Mouse (Mus musculus) left cerebral cortex, postnatal 25 days (tissue): ENCODE measurements around the gene Mark3. TPM values are rescaled to one million over a fixed set of nuclear protein-coding genes. Genes with fewer than 3 reads are reported as not detected.

Source experiments
- DNase-seq, 2 experiments: peaks; one replicate each; pipeline ENCODE4 v3.0.0; 2022; ENCODE audit warnings: low spot score in 2 of 2, mixed read lengths in 1 of 2
- intact Hi-C: fragments of 180-260 bp; cut with DNase I; formaldehyde crosslinking; loops from one replicate; pipeline ENCODE4 v1.15.1; 2025
- total RNA-seq, 2 experiments: library from RNA; stranded (reverse); gene quantifications; 2 replicates each; pipeline ENCODE4 v1.2.3; 2021

Mark3 gene
- total RNA-seq, 2 experiments from 2014 or later = 107 to 109 TPM

DNA sequence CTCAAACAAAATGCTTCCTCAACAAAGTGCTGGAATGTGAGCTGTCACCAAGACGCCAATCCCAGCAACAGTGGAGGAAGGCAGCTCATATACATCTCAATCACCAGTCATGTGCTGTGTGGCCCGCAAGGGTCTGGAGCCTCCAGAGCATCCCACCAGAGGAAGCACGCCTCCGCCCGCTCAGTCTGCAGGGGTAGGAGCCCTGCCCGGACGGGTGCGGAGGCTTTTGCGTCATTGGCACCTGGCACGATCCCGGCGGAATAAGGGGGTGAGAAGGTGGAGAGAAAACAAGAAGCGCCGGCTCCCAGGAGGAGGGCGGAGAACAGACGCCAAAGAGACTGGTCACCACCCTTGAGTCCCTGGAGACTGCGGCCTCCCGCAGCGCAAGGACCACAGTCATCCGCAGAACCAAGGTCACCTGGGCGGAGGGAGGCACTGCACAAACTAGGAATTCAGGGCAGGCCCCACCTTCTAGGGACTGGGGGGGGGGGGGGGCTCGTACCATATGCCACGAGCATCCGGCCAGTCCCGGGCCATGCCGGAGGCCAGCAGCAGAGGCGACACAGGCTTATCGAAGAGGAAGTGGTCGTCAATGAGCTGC is 96.1 kb downstream of the Mark3 start:
- intact Hi-C loops = no loop called here
- peak; percentile 49 to 90 for DNase-seq

DNA sequence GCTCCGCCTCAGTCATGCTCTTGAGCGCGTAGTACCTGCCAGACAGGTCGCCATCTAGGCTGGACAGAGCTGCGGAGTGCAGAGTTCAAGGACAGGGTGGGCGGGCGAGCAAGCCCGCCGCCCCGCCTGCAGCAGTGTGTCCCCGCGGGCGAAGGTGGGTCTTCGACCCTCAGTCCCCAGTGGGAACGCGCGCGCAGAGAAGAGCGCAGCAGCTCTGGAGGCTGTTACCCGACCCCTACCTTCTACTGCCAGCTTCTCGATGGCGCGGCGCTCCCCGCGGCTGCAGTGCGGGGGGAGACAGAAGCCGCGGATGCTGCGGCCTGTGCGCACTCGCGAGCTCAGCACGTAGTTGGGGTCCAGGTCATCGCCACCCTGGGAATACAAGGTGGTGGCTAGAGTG is 96.7 kb downstream of the Mark3 start:
- intact Hi-C loops = no loop called here
- DNase-seq = peak in 1 of 2 experiments; percentile 17

DNA sequence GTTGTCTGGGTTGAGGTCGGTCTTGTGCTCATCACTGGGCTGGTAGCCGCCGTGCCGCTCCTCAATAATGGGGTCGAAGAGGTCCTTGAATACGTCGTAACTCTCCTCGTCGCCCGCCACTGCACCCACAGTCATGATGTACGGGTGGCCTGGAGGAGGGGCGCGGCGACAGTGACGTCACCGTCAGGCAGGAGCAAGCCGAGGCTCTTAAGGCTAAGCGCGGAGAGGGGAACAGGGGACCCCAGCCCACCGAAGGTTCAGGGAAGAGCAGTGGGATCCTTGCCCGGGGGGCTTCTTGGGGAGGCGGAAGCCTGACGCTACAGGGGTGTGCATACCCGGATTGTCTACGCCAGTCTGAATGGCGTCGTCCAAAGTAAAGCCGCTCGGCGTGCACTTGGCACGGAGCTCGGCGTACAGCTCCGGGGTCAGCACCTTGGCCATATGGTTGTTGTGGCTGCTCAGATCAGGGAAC is 97.1 kb downstream of the Mark3 start:
- peak; percentile 81 to 83 for DNase-seq
- intact Hi-C loops = no loop called here

DNA sequence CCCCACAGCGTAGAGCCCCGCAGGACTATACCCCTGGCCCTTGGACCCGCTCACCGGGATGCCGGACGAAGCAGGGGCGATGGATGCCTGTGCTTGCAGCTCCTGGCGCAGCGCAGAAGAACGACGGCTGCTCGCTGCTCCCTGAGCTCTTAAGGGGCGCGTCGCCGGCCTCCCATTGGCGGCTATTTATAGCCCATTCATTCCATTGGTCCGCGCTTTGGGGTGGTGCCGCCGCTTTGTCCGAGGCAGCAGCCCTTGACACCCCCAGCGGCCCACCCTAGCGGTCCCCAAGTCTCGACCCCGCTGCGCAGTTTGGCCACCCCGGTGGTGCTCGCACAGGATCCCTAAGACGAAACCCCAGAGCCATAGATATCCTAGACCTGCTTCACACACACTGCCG is 97.9 kb downstream of the Mark3 start, which contains the start of gene Ckb:
TSS of gene Ckb (minus strand) at position 163 of the 400 bp plus-strand sequence.
- peak; percentile 95 to 97 for DNase-seq
- intact Hi-C loops = no loop called here

DNA sequence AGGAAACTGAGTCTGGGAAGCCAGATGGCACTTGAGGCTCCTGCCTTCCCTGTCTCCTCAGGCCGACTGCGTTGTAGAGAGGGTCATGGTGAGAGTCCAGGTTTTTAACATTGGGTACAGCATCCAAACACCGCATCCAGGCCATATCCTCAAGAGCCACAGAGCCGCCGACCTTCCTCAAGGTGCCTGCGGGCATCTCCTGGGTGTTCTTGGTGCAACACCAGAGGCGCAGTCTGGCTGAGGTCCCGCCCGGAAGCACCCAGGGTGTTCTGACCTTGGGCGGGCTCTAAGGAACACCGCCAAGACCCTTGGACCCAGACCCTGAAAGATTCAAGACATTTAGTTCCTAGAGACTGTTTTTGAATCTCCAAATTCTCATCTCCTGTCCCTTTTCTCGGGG is 98.3 kb downstream of the Mark3 start:
- intact Hi-C loops = no loop called here

DNA sequence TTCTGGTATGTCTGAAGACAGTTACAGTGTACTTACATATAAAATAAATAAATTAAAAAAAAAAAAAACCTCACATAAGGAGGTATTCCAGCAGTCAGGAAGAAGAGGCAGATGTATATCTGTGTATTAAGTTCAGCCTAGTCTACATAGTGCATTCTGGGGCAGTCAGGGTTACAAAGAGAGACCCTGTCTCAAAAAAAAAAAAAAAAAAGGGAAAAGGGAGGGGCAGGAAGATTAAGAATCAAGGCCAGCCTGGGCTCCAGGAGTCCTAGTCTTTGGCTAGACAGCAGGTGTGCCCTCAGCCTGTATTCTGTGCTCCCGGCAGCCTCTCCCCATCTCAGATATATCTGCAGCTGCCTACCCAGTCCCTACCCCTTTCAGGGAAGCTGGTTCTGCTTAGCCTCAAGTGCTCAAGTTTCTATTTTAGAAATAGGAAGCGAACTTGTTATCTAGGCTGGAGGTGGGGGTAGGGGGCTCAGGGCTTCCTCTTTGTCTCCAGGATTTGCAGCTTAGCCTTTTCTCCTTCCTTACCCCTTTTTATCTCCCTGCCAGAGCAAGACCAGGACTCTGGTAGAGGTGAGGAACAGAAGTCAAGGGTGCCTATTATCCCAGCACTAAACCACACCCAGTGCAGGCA is 100.6 kb downstream of the Mark3 start:
- intact Hi-C loops = no loop called here
- DNase-seq = no peak

More for the DNA sequence above, 98.3 kb downstream of the Mark3 start:
- DNase-seq = no peak

DNA sequence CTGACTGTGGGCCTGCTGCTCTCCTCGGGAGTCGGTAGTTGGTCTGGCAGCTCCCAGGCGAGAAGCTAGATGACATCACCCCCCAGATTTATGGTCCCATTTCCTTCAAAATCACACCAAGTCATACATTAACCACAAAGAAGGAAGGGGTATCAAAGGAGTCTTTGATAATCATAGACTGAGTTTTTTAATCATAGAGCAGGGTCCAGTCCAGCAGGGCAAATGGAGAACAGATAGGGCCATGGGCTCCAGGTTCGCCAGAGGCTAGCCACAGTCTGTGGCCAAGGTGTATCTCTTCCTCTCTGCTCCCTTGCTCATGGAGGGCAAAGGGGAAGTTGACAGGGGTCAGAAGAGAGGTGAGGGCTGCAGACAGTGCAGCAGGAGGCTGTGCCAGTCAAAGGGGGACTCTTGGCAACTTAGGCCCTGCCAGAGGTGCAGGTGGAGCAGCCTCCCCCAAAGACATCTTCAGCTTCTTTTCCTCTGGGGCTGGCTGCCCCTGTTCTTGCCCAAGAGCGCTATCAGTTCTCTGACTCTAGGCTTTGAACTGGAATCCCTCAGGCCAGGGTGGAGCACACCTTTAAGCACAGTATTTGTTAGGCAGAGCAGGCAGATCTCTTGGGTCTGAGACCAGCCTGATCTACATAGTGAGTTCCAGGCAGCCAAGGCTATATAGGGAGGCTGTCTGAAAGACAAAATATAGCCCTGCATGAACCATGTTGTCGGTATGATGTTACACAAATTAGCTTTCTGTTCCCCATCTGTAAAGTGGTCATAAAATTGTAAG is 101.7 kb downstream of the Mark3 start:
- DNase-seq = no peak
- intact Hi-C loops = no loop called here

DNA sequence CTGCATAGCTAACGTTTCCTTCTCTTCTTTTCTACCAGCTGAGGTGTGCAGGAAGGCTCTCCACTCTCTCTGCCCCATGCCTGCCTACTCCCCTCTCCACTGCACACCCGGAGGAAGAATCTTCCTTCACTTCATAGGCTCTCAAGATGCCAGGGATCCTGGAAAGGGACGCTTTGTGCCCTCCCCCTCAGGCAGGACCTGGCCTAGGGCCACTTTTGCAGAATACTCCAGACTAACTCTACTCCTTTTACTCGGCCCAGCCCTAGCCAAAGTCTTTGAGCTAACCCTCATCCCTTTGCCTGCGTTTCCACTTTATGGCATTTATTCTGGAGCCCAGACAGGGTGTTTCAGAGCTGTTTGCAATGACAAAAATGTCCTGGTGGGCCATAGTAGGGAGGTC is 103.1 kb downstream of the Mark3 start:
- peak in 1 of 2 experiments; percentile 35 for DNase-seq
- intact Hi-C loops = no loop called here

DNA sequence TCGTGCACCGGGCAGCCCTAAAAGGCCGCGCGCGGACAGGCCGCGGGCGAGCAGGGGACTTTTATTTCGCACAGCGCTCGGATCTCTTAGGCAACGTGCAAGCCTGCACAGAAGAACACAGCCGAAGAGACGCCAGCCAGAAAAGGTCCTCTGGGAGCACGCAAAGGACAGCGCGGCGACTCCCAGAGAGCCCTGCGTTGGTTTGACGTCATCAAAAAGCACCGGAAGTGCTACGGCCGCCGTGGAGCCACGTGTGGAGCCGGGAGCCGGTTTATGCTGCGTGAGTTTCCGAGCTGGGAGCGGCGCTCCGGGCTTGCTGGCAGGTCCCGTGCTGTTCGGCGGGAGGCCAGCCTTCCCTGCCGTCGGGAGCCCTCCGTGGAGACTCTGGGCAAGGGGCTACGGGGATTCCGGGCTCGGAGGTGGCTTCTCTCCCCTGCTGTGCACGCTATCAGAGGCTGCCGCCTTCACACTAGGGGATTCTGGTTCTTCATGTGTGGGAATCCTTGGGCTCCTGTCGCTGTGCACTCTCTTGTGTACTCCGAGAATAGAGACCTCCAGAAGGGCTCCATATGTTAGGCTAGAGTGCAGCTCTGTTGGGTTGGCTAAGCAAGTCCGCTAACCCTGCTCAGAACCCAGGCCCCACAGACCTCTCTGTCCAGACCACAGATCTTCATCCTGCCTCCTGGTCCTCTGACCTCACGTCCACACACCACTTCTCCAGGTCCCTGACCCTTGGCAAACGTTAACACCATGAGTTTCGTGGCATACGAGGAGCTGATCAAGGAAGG is 103.8 kb downstream of the Mark3 start, which contains the start of gene Trmt61a:
TSS of gene Trmt61a (plus strand) at position 224 of the 788 bp plus-strand sequence.
- intact Hi-C loops = no loop called here
- peak; percentile 90 to 92 for DNase-seq

DNA sequence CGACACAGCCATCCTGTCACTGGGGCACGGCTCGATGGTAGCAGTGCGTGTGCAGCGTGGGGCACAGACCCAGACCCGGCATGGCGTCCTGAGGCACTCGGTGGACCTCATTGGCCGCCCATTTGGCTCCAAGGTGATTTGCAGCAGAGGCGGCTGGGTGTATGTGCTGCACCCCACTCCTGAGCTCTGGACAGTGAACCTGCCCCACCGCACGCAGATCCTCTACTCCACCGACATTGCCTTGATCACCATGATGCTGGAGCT is 104.3 kb downstream of the Mark3 start:
- DNase-seq = no peak
- intact Hi-C loops = no loop called here

DNA sequence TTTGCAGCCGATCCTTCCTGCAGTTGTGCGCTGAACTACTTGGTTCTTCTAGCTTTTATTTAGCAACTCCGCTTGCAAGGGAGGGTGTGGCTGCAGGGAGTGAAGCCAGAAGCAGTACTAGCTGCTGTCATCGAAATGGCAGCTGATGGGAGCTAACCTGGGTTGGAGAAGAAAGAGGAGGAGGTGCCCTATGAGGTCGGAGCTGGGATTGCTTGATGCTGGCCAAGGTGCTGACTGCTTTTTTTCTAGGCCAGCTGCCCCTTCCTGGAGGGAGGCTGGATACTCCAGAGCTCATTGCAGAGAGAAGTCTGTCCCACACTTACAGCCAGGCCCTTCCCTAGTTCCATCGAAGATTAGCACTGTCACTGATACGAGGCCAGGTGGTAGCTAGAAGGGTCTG is 104.7 kb downstream of the Mark3 start:
- DNase-seq = no peak
- intact Hi-C loops = no loop called here

DNA sequence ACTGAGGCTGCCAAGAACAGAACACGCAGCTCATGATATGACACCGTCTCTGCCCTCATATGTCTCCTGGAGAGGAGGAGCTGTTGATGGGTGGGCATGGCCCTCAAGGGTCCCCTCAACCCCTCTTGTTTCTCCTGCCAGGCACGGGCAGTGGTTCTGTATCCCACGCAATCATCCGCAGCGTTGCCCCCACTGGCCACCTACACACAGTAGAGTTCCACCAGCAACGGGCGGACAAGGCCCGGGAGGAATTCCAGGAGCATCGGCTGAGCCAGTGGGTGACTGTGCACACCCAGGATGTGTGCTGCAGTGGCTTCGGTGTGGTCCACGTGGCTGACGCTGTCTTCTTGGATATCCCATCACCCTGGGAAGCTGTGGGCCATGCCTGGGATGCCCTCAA is 106.3 kb downstream of the Mark3 start:
- DNase-seq = peak in 1 of 2 experiments; percentile 59
- intact Hi-C loops = no loop called here

DNA sequence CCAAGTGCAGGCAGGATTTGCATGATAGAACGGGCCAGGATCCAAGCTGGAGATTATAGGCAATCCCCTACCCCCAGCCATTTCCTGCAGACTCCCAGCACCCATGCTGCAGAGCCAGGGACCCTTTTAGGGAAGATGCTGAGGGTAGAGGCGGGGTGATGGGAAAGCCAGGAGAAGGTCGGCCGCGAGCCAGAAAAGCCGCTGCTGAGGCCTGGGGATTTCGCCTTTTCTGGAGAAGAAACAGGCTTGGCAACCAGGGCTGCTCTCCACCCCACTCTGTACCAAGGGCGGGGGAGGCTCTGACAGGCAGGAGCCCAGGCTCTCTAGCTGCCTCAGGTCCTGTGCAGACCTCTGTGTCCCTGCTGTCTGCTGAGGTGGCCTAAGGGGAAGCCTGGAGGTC is 107.0 kb downstream of the Mark3 start:
- peak in 1 of 2 experiments; percentile 26 for DNase-seq
- intact Hi-C loops = no loop called here

DNA sequence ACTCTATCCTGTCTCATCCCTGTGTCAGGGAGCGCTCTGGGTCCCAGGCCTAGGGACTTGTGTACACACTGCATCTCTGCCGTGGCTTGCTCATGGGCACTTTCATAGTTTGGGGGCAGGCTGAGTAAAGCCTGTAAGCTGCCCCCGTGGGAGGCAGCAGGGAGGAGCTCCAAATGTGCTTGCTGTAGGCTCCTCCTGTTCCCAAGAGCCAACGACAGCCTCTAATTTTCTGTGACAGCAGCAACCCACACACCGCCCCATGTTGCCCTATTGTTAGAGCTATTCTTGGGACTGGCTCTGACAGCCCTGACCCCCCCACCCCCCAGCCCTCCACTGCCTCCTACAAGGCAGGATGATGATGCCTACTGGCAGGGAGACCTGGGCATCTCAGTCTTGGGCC is 107.7 kb downstream of the Mark3 start:
- intact Hi-C loops = no loop called here
- peak in 1 of 2 experiments; percentile 27 for DNase-seq

DNA sequence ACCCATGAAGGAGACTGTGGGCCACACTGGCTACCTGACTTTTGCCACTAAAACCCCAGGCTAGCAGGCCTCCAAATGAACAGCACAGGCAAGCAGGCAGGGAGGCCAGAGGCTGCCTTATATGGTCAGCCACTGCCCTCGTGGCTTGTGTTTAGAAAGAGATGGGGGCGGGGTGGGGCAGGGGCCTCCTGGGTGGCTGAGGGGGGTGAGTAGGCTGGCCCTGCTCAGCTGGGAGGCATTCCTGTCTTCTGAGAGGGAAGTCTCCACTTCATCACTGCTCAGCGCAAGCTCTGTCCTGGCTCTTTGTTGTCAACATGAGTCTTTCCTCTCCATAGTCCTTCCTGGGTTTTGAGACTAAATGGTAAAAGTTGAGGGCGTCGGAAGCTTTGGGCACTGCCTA is 108.5 kb downstream of the Mark3 start:
- intact Hi-C loops = no loop called here
- no peak for DNase-seq

DNA sequence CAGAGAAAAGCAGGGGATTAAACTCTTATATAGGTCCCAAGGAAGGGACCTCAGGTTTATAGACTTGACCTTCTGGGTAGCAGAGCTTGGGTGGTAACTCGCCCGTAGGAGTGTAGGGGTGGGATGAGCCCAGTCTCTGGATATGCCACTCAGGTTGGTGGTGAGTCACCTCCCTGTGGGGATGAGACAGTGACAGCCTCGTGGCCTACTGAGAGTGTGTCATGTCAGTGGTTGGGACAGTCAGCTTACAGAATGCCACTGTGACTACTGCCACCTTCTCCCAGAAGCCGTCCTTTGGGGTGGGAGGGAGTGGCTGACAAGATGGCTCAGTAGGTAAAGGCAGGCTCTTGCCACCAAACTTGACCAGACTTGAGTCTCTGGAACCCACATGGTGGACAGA is 112.1 kb downstream of the Mark3 start:
- intact Hi-C loops = no loop called here
- no peak for DNase-seq

DNA sequence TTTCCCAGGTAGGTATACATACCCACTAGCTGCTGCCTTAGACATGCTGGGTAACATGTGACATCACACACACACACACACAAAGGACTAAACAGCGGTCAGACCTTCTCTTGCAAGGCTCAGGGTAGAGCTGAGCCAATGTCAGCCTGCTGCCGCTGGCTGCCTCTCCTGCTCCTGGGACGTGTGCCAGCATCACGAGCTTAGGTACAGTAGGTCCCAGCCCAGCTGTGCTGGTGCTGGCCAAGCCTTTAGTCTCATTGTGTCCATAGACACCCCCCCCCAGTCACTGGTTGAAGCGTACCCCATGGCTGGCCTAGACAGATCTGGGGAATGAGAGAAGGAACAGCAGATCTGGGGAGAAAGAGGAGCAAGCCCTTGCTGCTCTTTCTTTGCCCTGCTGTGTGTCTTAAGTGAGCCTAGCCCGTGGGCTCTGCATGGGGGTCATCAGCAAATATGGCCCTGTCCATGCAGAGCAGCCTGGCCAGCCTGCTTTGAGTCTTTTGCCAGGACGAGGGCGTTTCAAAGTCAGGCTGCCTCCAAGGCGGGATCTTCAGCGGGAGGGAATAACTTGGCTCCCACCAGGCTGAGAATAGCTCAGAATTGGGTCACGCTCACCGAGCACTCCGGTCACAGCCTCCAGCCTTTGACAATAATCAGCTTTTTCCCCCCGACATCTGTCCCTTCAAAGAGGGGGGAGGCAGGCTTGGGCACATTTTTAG is 113.2 kb downstream of the Mark3 start:
- intact Hi-C loops = no loop called here
- peak in 1 of 2 experiments; percentile 78 for DNase-seq

DNA sequence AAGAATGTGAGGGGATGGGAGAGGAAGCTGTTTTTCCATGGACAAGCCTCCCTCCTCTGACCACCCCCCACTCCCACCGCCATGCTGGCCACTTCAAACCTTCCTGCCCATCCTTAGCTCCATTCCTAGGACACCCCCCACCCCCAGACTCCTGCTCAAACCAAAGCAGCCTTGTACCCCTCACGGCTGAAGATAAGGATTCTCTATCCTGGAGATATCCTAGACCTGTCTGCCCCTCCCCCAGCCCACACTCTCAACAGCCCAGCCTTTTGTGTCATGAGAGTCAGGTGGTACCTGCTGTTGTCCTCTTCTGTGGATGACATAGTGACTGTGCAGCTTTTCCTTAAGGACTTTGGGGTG is 113.7 kb downstream of the Mark3 start:
- DNase-seq = no peak
- intact Hi-C loops = no loop called here

DNA sequence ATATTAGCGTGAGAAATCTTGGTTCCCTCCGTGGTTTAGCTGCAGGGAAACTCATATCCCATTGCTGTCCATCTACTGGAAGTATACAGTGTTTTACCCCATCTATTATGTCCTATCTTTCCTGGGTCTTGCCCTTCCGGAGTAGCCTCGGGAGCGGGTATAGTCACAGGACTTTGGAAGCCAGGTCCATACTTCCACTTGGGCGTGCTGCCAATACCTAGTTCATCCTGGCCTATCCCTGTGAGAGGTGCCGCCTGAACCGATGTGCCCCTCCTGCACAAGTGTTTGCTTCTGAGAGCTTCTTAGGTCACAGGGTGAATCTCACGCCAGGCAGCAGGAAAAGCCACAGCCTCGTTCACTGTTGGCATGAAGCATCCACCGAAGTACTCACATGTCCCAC is 115.1 kb downstream of the Mark3 start:
- no peak for DNase-seq

More for the DNA sequence above, 115.1 kb downstream of the Mark3 start:
- intact Hi-C loops = no loop called here
